Mouse (Mus musculus) thymus, adult 2 months (tissue): ENCODE results near the gene Ubtf.

Experiments used
- CTCF ChIP-seq: fragments of 200-500 bp; IDR thresholded peaks from 2 replicates; pipeline ENCODE4 v1.5.1; 2012; ENCODE audit warnings: mild to moderate bottlenecking, control low read depth, low read length, moderate library complexity, borderline replicate concordance; ENCODE audit not compliant: control insufficient read depth, poor library complexity, insufficient read depth; ENCODE audit errors: extremely low read depth
- POLR2A ChIP-seq: fragments of 200-500 bp; IDR thresholded peaks from 2 replicates; pipeline ENCODE4 v1.6.1; 2012; ENCODE audit warnings: mild to moderate bottlenecking, low read length, control low read depth, moderate library complexity; ENCODE audit not compliant: control insufficient read depth, poor library complexity, insufficient read depth; ENCODE audit errors: extremely low read depth

- no peak for TF ChIP-seq CTCF
- TF ChIP-seq POLR2A: no peak
Measured at GRCm38 (mm10) chr11:102315690-102316571, 3.6 kb downstream of the Ubtf start.
